Mouse (Mus musculus) bone marrow, adult 2 months (tissue): Measurements from ENCODE around the gene Fgd4.
"Not testable (repeated sequence)": the region's sequence is repeated elsewhere in the genome, so short reads cannot be mapped to it uniquely, and the experiment has no call there.

Experiments
- CTCF ChIP-seq: fragments of 200-500 bp; IDR thresholded peaks from 2 replicates; pipeline ENCODE4 v1.5.1; 2011; ENCODE audit warnings: low read length, control low read depth; ENCODE audit not compliant: control insufficient read depth, insufficient read depth
- POLR2A ChIP-seq: fragments of 200-500 bp; IDR thresholded peaks from 2 replicates; pipeline ENCODE4 v1.6.1; 2011; ENCODE audit warnings: low read depth, mild to moderate bottlenecking, control low read depth, low read length, borderline replicate concordance; ENCODE audit not compliant: control insufficient read depth

- TF ChIP-seq CTCF, POLR2A: not testable (repeated sequence)
Observed at GRCm38 (mm10) chr16:16539396-16539795, 61.0 kb downstream of the Fgd4 start.
